Mouse (Mus musculus): ENCODE data around the gene Camkmt.

DNA sequence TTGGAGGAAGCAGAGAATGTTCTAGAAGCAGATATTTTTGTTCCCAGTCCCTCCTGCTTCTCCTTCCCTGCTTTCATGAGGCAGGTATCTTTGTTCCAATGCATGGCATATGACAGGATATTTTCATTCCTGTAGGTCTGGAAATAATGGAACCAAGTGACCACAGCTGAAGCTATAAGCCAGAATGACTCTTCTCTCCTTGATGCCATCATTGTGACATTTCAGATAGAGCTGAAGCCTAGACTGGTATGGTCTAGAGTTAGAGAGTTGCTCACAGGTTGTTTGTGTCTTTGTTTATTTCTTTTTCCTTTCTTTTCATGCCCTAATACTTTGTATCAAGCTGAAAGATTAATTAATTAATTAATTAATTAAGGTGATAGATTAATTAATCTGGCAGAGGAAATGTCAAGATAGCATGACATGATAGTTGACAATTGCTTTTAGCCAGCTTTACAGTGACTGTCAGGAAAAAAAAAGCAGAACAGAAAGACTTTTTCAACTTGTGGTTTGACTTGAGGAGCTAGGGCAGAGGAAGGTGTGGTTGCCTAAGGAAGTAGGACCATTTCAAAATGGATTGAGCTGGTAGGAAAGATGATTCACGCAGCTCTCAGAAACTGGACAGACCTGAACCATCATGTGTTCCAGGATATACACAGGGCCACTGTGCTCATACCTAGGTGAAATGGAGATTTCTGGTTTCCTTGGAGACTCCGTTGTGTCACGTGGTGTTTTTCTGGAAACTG, 404.8 kb downstream of the Camkmt start:
- TF ChIP-seq CTCF (IDR thresholded peaks at IDR 0.05; ENCODE audit: extremely low read depth, insufficient read length, insufficient replicate concordance, low read depth, low read length) (no peak), POLR2A (IDR thresholded peaks at IDR 0.05; ENCODE audit: low read depth, low read length) (no peak)

Measured in small intestine, adult 2 months (tissue).